Mouse (Mus musculus) hindbrain, embryonic 11.5 days (tissue): ENCODE results near the gene Tacc2. TPM values are rescaled to one million over a fixed set of nuclear protein-coding genes. Genes with fewer than 3 reads are reported as not detected.

Experiments used
- ATAC-seq: fragments of 200-750 bp; cut with Nextera tagmentation; 2 replicates; pipeline ENCODE4 v1.8.0; 2017; ENCODE audit warnings: mild to moderate bottlenecking, moderate TSS enrichment, moderate library complexity; ENCODE audit not compliant: low FRiP score
- DNase-seq: peaks from one replicate; pipeline ENCODE4 v3.0.0-alpha.2; 2015; ENCODE audit warnings: low spot score
- H3K27ac ChIP-seq: fragments of 300-500 bp; sonication (generic); 2 replicates; pipeline ENCODE4 v1.5.1; 2014; ENCODE audit warnings: mild to moderate bottlenecking, low read depth, low read length
- H3K27me3 ChIP-seq: fragments of 300-500 bp; sonication (generic); 2 replicates; pipeline ENCODE4 v1.6.1; 2014; ENCODE audit warnings: mild to moderate bottlenecking, low read length, moderate library complexity, mixed read lengths; ENCODE audit not compliant: control insufficient read depth, insufficient read depth
- H3K36me3 ChIP-seq: fragments of 300-500 bp; sonication (generic); 2 replicates; pipeline ENCODE4 v1.6.1; 2014; ENCODE audit warnings: mild to moderate bottlenecking, low read length, moderate library complexity, mixed read lengths; ENCODE audit not compliant: control insufficient read depth, insufficient read depth
- H3K4me1 ChIP-seq: fragments of 300-500 bp; sonication (generic); replicated peaks from 2 replicates; pipeline ENCODE4 v1.6.1; 2014; ENCODE audit warnings: low read length, mixed read lengths; ENCODE audit not compliant: control insufficient read depth, insufficient read depth
- H3K4me2 ChIP-seq: fragments of 300-500 bp; sonication (generic); replicated peaks from 2 replicates; pipeline ENCODE4 v1.6.1; 2014; ENCODE audit warnings: mild to moderate bottlenecking, low read depth, low read length
- H3K4me3 ChIP-seq: fragments of 300-500 bp; sonication (generic); 2 replicates; pipeline ENCODE4 v1.5.1; 2014; ENCODE audit warnings: low read depth, low read length
- H3K9ac ChIP-seq: fragments of 300-500 bp; sonication (generic); 2 replicates; pipeline ENCODE4 v1.6.1; 2014; ENCODE audit warnings: low read depth, low read length
- H3K9me3 ChIP-seq: fragments of 300-500 bp; sonication (generic); 2 replicates; pipeline ENCODE4 v1.6.1; 2016; ENCODE audit warnings: low read length; ENCODE audit not compliant: control insufficient read depth
- WGBS: fragments of 180-500 bp; shearing (Covaris S2); extraction: QIAGEN DNeasy Blood & Tissue Kit; methylation state at CpG from one replicate; pipeline ENCODE4 v1.1.7; 2014; 5-methylcytosine and 5-hydroxymethylcytosine counted together
- polyA plus RNA-seq: library from polyadenylated mRNA; unstranded; fragments of >200 nt; fragmentation: Nextera tagmentation; extraction: Ambion mirVana; gene quantifications from 2 replicates; pipeline ENCODE4 v1.2.1, GENCODE M21; 2014

Gene Tacc2
- polyA plus RNA-seq, 1 experiment from 2014 or later: 46.8 TPM

DNA sequence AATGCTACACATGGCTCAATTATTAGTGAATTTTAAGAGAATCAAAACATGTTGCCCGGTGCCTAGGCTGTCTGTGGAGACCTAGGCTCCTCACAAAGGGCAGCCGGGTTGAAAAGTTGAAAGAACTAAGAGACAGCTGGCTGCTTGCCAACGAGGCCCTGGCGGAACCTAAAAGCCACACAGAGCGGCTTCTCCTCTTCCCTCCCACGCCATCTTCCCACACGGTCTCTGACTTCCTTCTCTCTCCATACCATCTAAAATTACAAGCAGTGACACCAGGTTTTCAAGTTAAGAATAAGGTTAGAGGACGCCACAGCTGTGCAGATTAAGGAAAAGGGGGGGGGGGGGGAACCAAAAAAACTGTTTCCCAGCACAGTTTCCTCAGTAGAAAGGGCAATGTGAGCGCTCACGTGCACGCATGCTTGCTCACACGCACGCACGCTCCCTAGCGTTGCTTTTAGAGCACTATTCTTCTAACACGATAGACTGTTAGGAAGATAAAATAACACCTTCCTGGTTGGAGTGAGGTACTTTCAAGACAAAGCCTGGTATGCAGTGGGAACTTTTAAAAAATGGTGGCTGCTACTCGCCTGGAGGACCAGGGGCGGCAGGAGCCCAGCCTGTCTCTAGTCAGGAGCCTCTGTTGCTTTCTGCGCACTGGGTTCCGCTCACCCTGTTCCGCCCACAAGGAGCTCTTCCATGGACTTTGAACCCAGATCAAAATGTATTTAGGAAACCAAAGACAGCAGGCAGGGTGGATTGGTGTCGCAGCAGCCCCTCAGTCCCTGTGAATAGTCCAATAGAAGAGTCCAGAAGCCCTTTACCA lies 54.5 kb downstream of the Tacc2 start:
- ATAC-seq (no peak), DNase-seq (peak; percentile 43)
- H3K27ac ChIP-seq: no peak overlapping the region
- no peak overlapping the region for H3K9ac ChIP-seq
- no peaks in the 10 kb centered on the region for H3K36me3 ChIP-seq
- H3K9me3 ChIP-seq: no peaks in the 10 kb centered on the region
- no peak overlapping the region for H3K4me2 ChIP-seq
- no peaks in the 10 kb centered on the region for H3K27me3 ChIP-seq
- no peaks in the 10 kb centered on the region; the same call in 1 of the 2 replicates for H3K4me1 ChIP-seq
- 65% methylated on average over 22 of the region's 22 CpGs for WGBS
- H3K4me3 ChIP-seq: no peak overlapping the region

- Histone ChIP-seq H3K9me3 (no peaks in the 10 kb centered on the region), H3K4me2 (no peak overlapping the region), H3K27me3 (no peaks in the 10 kb centered on the region), H3K9ac (no peak overlapping the region), H3K4me1 (no peaks in the 10 kb centered on the region; the same call in 1 of the 2 replicates), H3K36me3 (no peaks in the 10 kb centered on the region), H3K4me3 (no peak overlapping the region), H3K27ac (no peak overlapping the region)
- WGBS: 90% methylated on average over 5 of the region's 5 CpGs
- no peak for ATAC-seq
- no peak for DNase-seq
Measured at GRCm38 (mm10) chr7:130632379-130632732, 55.1 kb downstream of the Tacc2 start.

DNA sequence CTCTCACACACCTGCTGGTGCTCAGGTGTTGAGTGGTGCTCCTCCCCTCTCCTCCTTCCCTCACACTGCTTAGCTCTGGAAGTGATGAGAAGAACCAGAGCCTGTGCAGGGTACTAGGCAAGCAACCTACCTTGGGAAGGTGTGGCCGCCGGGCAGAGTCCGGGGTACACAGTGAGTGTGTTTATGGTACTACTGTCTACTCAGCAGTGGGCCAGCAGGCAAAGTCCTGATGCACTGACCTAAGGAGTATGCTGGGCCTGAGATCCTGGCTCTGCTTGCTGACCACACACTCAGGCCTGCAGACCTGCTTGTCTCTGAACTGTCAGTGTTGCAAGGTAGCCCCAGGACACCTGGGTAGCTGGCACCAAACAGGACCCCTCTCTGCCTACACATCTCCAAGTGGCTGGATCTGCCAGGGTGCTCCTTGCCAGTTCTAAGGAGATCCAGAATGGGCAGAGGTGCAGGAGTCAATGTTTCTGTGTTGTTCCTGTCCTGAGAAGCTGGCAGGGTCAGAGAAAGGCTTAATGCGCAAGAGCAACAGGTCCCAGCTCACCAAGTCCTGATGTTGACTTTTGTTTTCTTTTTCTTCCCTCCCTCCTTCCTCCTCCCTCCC lies 57.1 kb downstream of the Tacc2 start:
- no peak overlapping the region for H3K27ac ChIP-seq
- DNase-seq (no peak), ATAC-seq (no peak)
- H3K4me2 ChIP-seq: no peak overlapping the region
- H3K9me3 ChIP-seq: no peaks in the 10 kb centered on the region
- no peaks in the 10 kb centered on the region; the same call in 1 of the 2 replicates for H3K4me1 ChIP-seq
- H3K4me3 ChIP-seq: no peak overlapping the region
- no peaks in the 10 kb centered on the region for H3K27me3 ChIP-seq
- no peak overlapping the region for H3K9ac ChIP-seq
- WGBS: 90% methylated on average over 4 of the region's 4 CpGs
- no peaks in the 10 kb centered on the region for H3K36me3 ChIP-seq

GRCm38 (mm10) chr7:130635212-130635611 lies 58.0 kb downstream of the Tacc2 start:
- H3K27me3 ChIP-seq: no peaks in the 10 kb centered on the region
- H3K36me3 ChIP-seq: no peaks in the 10 kb centered on the region
- DNase-seq (no peak), ATAC-seq (no peak)
- no peak overlapping the region for H3K27ac ChIP-seq
- 56% methylated on average over 7 of the region's 7 CpGs for WGBS
- H3K4me1 ChIP-seq: no peaks in the 10 kb centered on the region; the same call in 1 of the 2 replicates
- H3K4me3 ChIP-seq: no peak overlapping the region
- no peak overlapping the region for H3K9ac ChIP-seq
- H3K4me2 ChIP-seq: no peak overlapping the region
- H3K9me3 ChIP-seq: no peaks in the 10 kb centered on the region

GRCm38 (mm10) chr7:130636274-130636673 lies 59.0 kb downstream of the Tacc2 start:
- ATAC-seq (no peak), DNase-seq (no peak)
- H3K27me3 ChIP-seq: no peaks in the 10 kb centered on the region
- no peaks in the 10 kb centered on the region for H3K9me3 ChIP-seq
- WGBS: 69% methylated on average over 3 of the region's 3 CpGs
- H3K4me2 ChIP-seq: no peak overlapping the region
- H3K27ac ChIP-seq: no peak overlapping the region
- H3K4me3 ChIP-seq: no peak overlapping the region
- no peaks in the 10 kb centered on the region; the same call in 1 of the 2 replicates for H3K4me1 ChIP-seq
- H3K9ac ChIP-seq: no peak overlapping the region
- H3K36me3 ChIP-seq: no peaks in the 10 kb centered on the region

- H3K36me3 ChIP-seq: no peaks in the 10 kb centered on the region
- ATAC-seq (no peak), DNase-seq (no peak)
- 89% methylated on average over 4 of the region's 4 CpGs for WGBS
- no peaks in the 10 kb centered on the region for H3K4me1 ChIP-seq
- no peak overlapping the region for H3K27ac ChIP-seq
- no peak overlapping the region for H3K4me3 ChIP-seq
- no peak overlapping the region for H3K4me2 ChIP-seq
- no peaks in the 10 kb centered on the region for H3K9me3 ChIP-seq
- H3K9ac ChIP-seq: no peak overlapping the region
- no peaks in the 10 kb centered on the region for H3K27me3 ChIP-seq
Measured at GRCm38 (mm10) chr7:130636902-130637301, 59.7 kb downstream of the Tacc2 start.

DNA sequence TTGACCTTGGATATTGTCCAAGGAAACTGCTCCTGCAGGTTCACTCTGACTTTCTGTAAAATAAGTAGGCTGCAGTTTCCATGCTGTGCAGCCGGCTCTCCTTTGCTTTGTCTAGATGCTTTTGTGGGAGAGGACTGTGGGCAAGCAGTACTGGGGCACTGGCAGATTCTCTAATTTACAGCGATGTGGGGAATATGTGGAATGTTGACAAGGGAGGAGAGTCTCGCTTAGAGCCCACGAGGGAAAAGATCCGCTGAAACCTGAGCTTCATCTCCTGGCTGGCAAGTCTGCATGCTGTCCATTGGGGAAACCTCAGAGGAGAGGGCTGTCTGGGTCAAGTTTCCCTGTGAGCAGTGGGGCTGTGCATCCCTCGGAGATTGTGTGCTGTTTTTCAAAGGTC lies 60.6 kb downstream of the Tacc2 start:
- Histone ChIP-seq H3K4me1 (no peaks in the 10 kb centered on the region), H3K9me3 (no peaks in the 10 kb centered on the region), H3K9ac (no peak overlapping the region), H3K4me3 (no peak overlapping the region), H3K27me3 (no peaks in the 10 kb centered on the region), H3K27ac (no peak overlapping the region), H3K4me2 (no peak overlapping the region), H3K36me3 (no peaks in the 10 kb centered on the region)
- WGBS: 34% methylated on average over 6 of the region's 6 CpGs
- DNase-seq: no peak
- no peak for ATAC-seq

- Histone ChIP-seq H3K27me3 (no peaks in the 10 kb centered on the region), H3K4me1 (no peaks in the 10 kb centered on the region; the same call in 1 of the 2 replicates), H3K9ac (no peak overlapping the region), H3K27ac (no peak overlapping the region), H3K4me3 (no peak overlapping the region), H3K4me2 (no peak overlapping the region), H3K9me3 (no peaks in the 10 kb centered on the region), H3K36me3 (no peaks in the 10 kb centered on the region)
- DNase-seq (no peak), ATAC-seq (no peak)
- 88% methylated on average over 9 of the region's 9 CpGs for WGBS
Measured at GRCm38 (mm10) chr7:130640681-130641080, 63.4 kb downstream of the Tacc2 start.
